Mouse (Mus musculus) layer of hippocampus, adult 18-20 months (tissue): Measurements from ENCODE around the gene Saysd1. TPM values are rescaled to one million over a fixed set of nuclear protein-coding genes. Genes with fewer than 3 reads are reported as not detected.
"Not testable (repeated sequence)": the region's sequence is repeated elsewhere in the genome, so short reads cannot be mapped to it uniquely, and the experiment has no call there.

Experiments used
- DNase-seq, 2 experiments: peaks; one replicate each; pipeline ENCODE4 v3.0.0; 2022; ENCODE audit warnings: low spot score in 2 of 2
- total RNA-seq, 2 experiments: library from RNA; stranded (reverse); gene quantifications; 2 replicates each; pipeline ENCODE4 v1.2.3; 2021

Gene Saysd1
- total RNA-seq, 2 experiments from 2014 or later: 3.8 to 4.2 TPM

DNA sequence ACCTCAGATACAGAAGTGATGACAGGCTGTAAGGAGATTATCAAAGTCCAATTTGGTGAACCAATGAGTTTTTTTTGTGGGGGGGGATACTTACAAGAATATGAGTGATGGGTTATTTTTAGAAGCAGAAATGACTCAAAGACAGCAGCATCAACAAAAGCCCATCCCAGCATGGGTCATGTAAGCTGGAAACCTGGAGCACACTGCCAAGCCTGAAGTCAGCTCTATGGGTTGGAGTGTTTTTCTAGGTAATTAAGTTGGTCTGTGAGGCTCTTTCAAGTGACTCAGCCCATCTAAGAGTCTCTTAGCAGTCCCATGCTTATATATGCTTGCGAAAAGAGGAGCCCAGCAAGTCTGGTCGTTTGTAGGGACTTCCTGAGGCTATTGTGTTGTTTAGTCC lies 91.0 kb downstream of the Saysd1 start:
- DNase-seq: no peak

- DNase-seq: no peak
These were observed 94.3 kb downstream of the Saysd1 start for GRCm38 (mm10) chr14:20044036-20044435.

- no peak for DNase-seq
These were observed 96.5 kb downstream of the Saysd1 start for GRCm38 (mm10) chr14:20041836-20042235.

GRCm38 (mm10) chr14:20040976-20041375 lies 97.4 kb downstream of the Saysd1 start:
- no peak for DNase-seq

GRCm38 (mm10) chr14:20039795-20040194 lies 98.5 kb downstream of the Saysd1 start:
- DNase-seq: no peak

DNA sequence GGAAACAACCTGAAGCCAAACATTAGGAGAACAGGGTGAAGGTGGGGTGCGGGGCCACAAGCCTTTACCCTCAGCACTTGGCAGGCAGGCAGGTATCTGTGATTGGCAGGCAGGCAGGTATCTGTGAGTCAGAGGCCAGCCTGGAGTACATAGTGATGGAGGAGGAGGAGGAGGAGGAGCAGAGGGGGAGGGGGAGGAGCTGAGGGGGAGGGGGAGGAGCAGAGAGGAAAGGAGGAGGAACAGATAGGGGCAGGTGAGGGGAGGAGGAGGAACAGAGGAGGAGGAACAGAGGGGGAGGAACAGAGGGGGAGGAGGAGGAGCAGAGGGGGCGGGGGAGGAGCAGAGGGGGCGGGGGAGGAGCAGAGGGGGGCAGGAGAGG lies 105.6 kb downstream of the Saysd1 start:
- DNase-seq: no peak

DNA sequence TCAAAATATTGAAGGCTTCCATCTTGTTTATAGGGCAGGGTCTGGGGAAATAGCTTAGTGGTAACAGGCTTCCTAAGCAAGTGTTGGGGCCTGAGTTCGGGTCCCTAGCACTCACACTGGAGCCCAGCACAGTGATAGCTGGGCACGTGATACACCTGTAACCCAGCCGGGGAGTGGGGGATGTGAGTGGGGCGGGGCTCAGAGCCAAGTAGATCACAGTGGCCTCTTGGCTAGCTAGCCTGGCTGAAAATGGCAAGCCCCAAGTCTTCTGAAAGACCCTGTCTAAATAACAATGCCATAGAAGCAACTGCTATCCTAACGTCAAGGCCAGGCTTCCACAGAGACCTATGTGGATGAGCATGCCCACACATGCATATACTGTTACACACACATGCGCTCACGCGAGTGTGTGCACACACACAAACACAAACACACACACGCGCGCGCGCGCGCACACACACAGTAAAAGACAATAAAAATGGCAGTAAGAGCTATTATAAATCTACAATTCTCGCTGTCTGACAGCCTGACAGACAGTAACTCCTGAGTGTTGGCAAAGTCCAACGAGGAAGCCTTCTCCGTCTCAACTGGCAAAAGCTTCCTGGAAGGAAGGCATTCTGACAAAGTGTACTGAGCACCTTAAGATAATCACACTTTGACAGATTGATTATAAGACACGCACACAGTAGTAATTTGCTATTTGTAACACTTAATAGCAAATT lies 106.2 kb downstream of the Saysd1 start:
- no peak for DNase-seq

DNA sequence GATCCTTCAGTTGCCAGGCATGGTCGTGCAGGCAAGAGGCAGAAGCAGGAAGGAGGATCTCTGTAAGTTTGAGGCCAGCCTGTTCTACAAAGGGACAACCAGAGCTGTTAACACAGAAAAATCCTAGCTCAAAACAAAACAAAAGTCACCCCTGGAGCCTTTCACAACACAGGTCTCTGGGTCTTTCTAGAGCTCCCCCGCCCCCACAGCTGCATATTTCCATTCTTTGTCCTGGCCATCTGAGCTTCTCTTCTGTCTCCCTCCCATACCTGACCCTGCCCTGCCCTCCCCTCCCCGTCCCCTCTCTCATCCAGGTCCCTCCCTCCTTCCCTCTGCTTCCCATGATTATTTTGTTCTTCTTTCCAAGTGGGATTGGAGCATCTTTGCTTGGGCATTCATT lies 108.7 kb downstream of the Saysd1 start:
- DNase-seq: no peak

DNA sequence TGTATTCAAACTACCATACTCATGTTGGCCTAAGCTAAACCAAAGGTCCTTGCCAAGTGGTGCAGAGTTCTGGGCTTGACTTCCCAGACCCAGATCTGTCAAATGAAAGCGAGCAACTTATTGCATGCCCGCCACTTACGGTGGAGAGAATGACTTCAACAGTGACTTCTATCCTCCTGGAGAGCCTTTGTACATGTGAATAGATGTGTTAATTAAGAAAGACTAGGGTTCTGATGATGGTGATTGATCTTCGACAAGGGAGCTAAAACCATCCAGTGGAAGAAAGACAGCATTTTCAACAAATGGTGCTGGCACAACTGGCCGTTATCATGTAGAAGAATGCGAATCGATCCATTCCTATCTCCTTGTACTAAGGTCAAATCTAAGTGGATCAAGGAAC lies 110.9 kb downstream of the Saysd1 start:
- not testable (repeated sequence) for DNase-seq

Other genes with a start within 250 kb of the Saysd1 start
- 100 to 1,000 TPM; 285 to 288 TPM for gene Gng2, start 160.9 kb downstream of the Saysd1 start, total RNA-seq
- under 1 TPM; 0.25 to 0.43 TPM for gene Kcnk5, start 43.3 kb upstream of the Saysd1 start, total RNA-seq
- not detected for gene Kcnk16, start 130.7 kb upstream of the Saysd1 start, total RNA-seq
- 10 to 100 TPM; 21.2 to 27.0 TPM for gene Nudt13, start 156.2 kb upstream of the Saysd1 start, total RNA-seq
- gene Ecd, start 209.6 kb upstream of the Saysd1 start, total RNA-seq: 10 to 100 TPM; 31.5 to 32.4 TPM
- 10 to 100 TPM; 46.3 to 47.6 TPM for gene Fam149b, start 209.6 kb upstream of the Saysd1 start, total RNA-seq